Mouse (Mus musculus) CH12.LX (cell line): ENCODE data around the gene H2-Eb1. TPM values are rescaled to one million over a fixed set of nuclear protein-coding genes. Genes with fewer than 3 reads are reported as not detected.
A peak's percentile ranks its signal among the peaks of the same experiment; 100 is the strongest.

Experiments
- DNase-seq: peaks from one replicate; pipeline ENCODE4 v3.0.0-alpha.2; 2013; ENCODE audit errors: extremely low read depth
- H3K27ac ChIP-seq: 2 replicates; pipeline ENCODE4 v1.5.1; 2012; ENCODE audit warnings: low read depth, mild to moderate bottlenecking, control low read depth, moderate library complexity; ENCODE audit not compliant: insufficient read depth
- H3K27me3 ChIP-seq: replicated peaks from 2 replicates; pipeline ENCODE3; 2012; ENCODE audit warnings: inconsistent platforms
- H3K36me3 ChIP-seq, 2 experiments: replicated peaks in 1 of 2; 2 replicates each; pipeline versions ENCODE3 to v1.6.1; 2012; ENCODE audit warnings: inconsistent platforms in 1 of 2, low read length in 1 of 2, mild to moderate bottlenecking in 1 of 2, mixed read lengths in 1 of 2, moderate library complexity in 1 of 2; ENCODE audit not compliant: control insufficient read depth in 1 of 2, insufficient read depth in 1 of 2
- H3K4me1 ChIP-seq, 2 experiments: 2 replicates each; pipeline ENCODE4 v1.6.1; 2012; ENCODE audit warnings: inconsistent platforms in 1 of 2, moderate library complexity in 1 of 2; ENCODE audit not compliant: insufficient read depth in 2 of 2, control insufficient read depth in 1 of 2
- H3K4me2 ChIP-seq: 2 replicates; pipeline ENCODE4 v1.6.1; 2012; ENCODE audit warnings: low read depth, mild to moderate bottlenecking, control low read depth; ENCODE audit not compliant: poor library complexity, insufficient read depth, severe bottlenecking
- H3K4me3 ChIP-seq, 3 experiments: fragments of 150-350 bp in 1 of 3; sonication (generic) in 1 of 3; replicated peaks in 1 of 3; 2 replicates each; pipeline versions ENCODE3 to v1.5.1; 2011 to 2012; ENCODE audit warnings: low read depth in 2 of 3, low read length in 2 of 3, mild to moderate bottlenecking in 2 of 3, moderate library complexity in 2 of 3, control low read depth in 1 of 3, improper control_type of control experiment in 1 of 3, inconsistent platforms in 1 of 3, mixed read lengths in 1 of 3; ENCODE audit not compliant: poor library complexity in 1 of 3
- H3K79me2 ChIP-seq: replicated peaks from 2 replicates; pipeline ENCODE4 v1.6.1; 2012; ENCODE audit warnings: mild to moderate bottlenecking, moderate library complexity; ENCODE audit not compliant: control insufficient read depth, poor library complexity, insufficient read depth, severe bottlenecking; ENCODE audit errors: extremely low read depth
- H3K9ac ChIP-seq: 2 replicates; pipeline ENCODE4 v1.6.1; 2012; ENCODE audit warnings: low read depth, mild to moderate bottlenecking, control low read depth, moderate library complexity; ENCODE audit not compliant: insufficient read depth
- H3K9me3 ChIP-seq: replicated peaks from 2 replicates; pipeline ENCODE3; 2012; ENCODE audit warnings: low read length, inconsistent platforms, mixed read lengths
- BHLHE40 ChIP-seq: IDR thresholded peaks from 2 replicates; pipeline ENCODE4 v1.6.1; 2011; ENCODE audit warnings: mild to moderate bottlenecking, low read depth, low read length, improper control_type of control experiment
- CHD2 ChIP-seq: IDR thresholded peaks from 2 replicates; pipeline ENCODE4 v1.6.1; 2011; ENCODE audit warnings: low read length, improper control_type of control experiment
- CTCF ChIP-seq, 2 experiments: IDR thresholded peaks in 1 of 2; conservative IDR thresholded peaks in 1 of 2; 2 replicates each; pipeline ENCODE4 v1.5.1; 2011 to 2012; ENCODE audit warnings: low read depth in 2 of 2, low read length in 2 of 2, improper control_type of control experiment in 1 of 2, inconsistent platforms in 1 of 2, mild to moderate bottlenecking in 1 of 2, moderate library complexity in 1 of 2
- ELF1 ChIP-seq: IDR thresholded peaks from 2 replicates; pipeline ENCODE4 v1.6.1; 2014; ENCODE audit warnings: low read depth, mild to moderate bottlenecking, inconsistent platforms, low read length, improper control_type of control experiment
- EP300 ChIP-seq: IDR thresholded peaks from 2 replicates; pipeline ENCODE4 v1.6.1; 2011; ENCODE audit warnings: low read length, improper control_type of control experiment
- ETS1 ChIP-seq: conservative IDR thresholded peaks from 2 replicates; pipeline ENCODE4 v1.6.1; 2012; ENCODE audit warnings: low read depth, mild to moderate bottlenecking, inconsistent platforms, low read length, improper control_type of control experiment, moderate library complexity
- GABPA ChIP-seq: IDR thresholded peaks from 2 replicates; pipeline ENCODE4 v1.6.1; 2012; ENCODE audit warnings: low read depth, low read length, improper control_type of control experiment, inconsistent platforms; ENCODE audit not compliant: insufficient replicate concordance
- HCFC1 ChIP-seq: IDR thresholded peaks from 2 replicates; pipeline ENCODE4 v1.6.1; 2012; ENCODE audit warnings: low read depth, mild to moderate bottlenecking, inconsistent platforms, low read length, improper control_type of control experiment
- IRF4 ChIP-seq: IDR thresholded peaks from 2 replicates; pipeline ENCODE4 v1.6.1; 2014; ENCODE audit warnings: low read depth, mild to moderate bottlenecking, inconsistent platforms, low read length, improper control_type of control experiment
- KAT2A ChIP-seq: IDR thresholded peaks from 2 replicates; pipeline ENCODE4 v1.6.1; 2012; ENCODE audit warnings: low read length, improper control_type of control experiment, inconsistent platforms; ENCODE audit not compliant: insufficient replicate concordance
- MAX ChIP-seq: IDR thresholded peaks from 2 replicates; pipeline ENCODE4 v1.6.1; 2011; ENCODE audit warnings: low read length, improper control_type of control experiment
- MAZ ChIP-seq: IDR thresholded peaks from 2 replicates; pipeline ENCODE4 v1.6.1; 2012; ENCODE audit warnings: low read depth, mild to moderate bottlenecking, inconsistent platforms, low read length, improper control_type of control experiment, moderate library complexity
- MXI1 ChIP-seq: IDR thresholded peaks from 2 replicates; pipeline ENCODE4 v1.6.1; 2011; ENCODE audit warnings: mild to moderate bottlenecking, low read depth, low read length, improper control_type of control experiment
- MYC ChIP-seq: IDR thresholded peaks from 2 replicates; pipeline ENCODE4 v1.6.1; 2011; ENCODE audit warnings: low read depth, mild to moderate bottlenecking, improper control_type of control experiment, low read length
- NELFE ChIP-seq: IDR thresholded peaks from 2 replicates; pipeline ENCODE4 v1.6.1; 2011; ENCODE audit warnings: low read depth, low read length, improper control_type of control experiment
- PAX5 ChIP-seq: IDR thresholded peaks from 2 replicates; pipeline ENCODE4 v1.6.1; 2012; ENCODE audit warnings: low read length, inconsistent platforms, mixed read lengths
- POLR2A ChIP-seq: IDR thresholded peaks from 2 replicates; pipeline ENCODE4 v1.6.1; 2011; ENCODE audit warnings: low read depth, mild to moderate bottlenecking, improper control_type of control experiment, low read length
- SIN3A ChIP-seq: IDR thresholded peaks from 2 replicates; pipeline ENCODE4 v1.6.1; 2012; ENCODE audit warnings: low read length, improper control_type of control experiment, inconsistent platforms
- TCF12 ChIP-seq: IDR thresholded peaks from 2 replicates; pipeline ENCODE4 v1.6.1; 2014; ENCODE audit warnings: low read depth, mild to moderate bottlenecking, inconsistent platforms, low read length, improper control_type of control experiment
- UBTF ChIP-seq: IDR thresholded peaks from 2 replicates; pipeline ENCODE4 v1.6.1; 2012; ENCODE audit warnings: low read depth, mild to moderate bottlenecking, inconsistent platforms, low read length, improper control_type of control experiment, moderate library complexity
- USF1 ChIP-seq: IDR thresholded peaks from 2 replicates; pipeline ENCODE4 v1.6.1; 2014; ENCODE audit warnings: low read depth, mild to moderate bottlenecking, inconsistent platforms, low read length, improper control_type of control experiment
- ZC3H11A ChIP-seq: IDR thresholded peaks from 2 replicates; pipeline ENCODE4 v1.6.1; 2012; ENCODE audit warnings: low read depth, mild to moderate bottlenecking, inconsistent platforms, low read length, improper control_type of control experiment
- ZMIZ1 ChIP-seq: IDR thresholded peaks from 2 replicates; pipeline ENCODE4 v1.6.1; 2012; ENCODE audit warnings: low read depth, mild to moderate bottlenecking, inconsistent platforms, low read length, improper control_type of control experiment
- ZNF384 ChIP-seq: IDR thresholded peaks from 2 replicates; pipeline ENCODE4 v1.6.1; 2012; ENCODE audit warnings: low read depth, low read length, improper control_type of control experiment, inconsistent platforms
- dilution Hi-C: fragments of 300-500 bp; cut with MboI; formaldehyde crosslinking; loops from 2 replicates; pipeline ENCODE4 v1.14.3; 2020; ENCODE audit warnings: low sequenced_read_pairs; ENCODE audit not compliant: extremely low pct_unique_long_range_greater_than_20kb, extremely low pct_ligation_motif_present
- in situ Hi-C: fragments of 300-500 bp; cut with MboI; formaldehyde crosslinking; loops from 3 replicates; pipeline ENCODE4 v1.14.3; 2019; ENCODE audit warnings: low sequenced_read_pairs, low pct_ligation_motif_present, low pct_unique_long_range_greater_than_20kb, mixed read lengths
- polyA plus RNA-seq: library from polyadenylated mRNA; unstranded; fragments of >175 nt; gene quantifications from 2 replicates; pipeline ENCODE4 v1.2.1, GENCODE M21; 2012; ENCODE audit warnings: low read depth; ENCODE audit not compliant: insufficient read length
- total RNA-seq, 2 experiments: library from RNA; depleted of rRNA; stranded (reverse); fragments of 300-350 nt in 1 of 2; fragments of >200 nt in 1 of 2; gene quantifications; 2 replicates each; pipeline ENCODE4 v1.2.3; 2012 to 2014

Gene H2-Eb1
- total and polyA plus RNA-seq, 3 experiments, result 511 to 898 (median 629) TPM

DNA sequence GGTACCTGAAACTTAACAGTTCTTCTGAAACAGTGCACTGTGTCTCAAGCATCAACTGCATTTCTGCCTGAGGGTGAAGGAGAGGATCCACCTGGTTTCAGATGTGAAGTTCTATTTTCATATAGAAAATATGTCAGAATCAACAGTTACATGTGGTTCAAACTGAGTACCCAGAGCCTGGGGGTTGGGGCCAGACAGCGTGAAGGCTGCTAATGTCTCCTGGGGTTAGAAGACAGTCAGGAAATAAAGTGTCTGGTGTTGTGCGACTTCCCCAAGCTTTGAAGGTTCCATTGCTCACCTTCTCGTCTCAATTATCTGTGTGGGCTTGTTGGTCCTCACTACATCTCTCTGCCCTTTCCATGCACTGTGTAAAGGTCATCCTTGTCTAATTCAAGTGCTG lies 20.7 kb downstream of the H2-Eb1 start:
- dilution Hi-C loops, result no loop called here
- Histone ChIP-seq H3K79me2 (no peaks in the 10 kb centered on the region), H3K36me3 (peaks cover 0 to 2% of the 10 kb centered on the region in 2 experiments)
- TF ChIP-seq MXI1 (peak; percentile 13; the same call in 1 of the 2 replicates), BHLHE40 (0 out of 2 replicates have a peak, but pooled peaks have one; percentile 22), ZC3H11A (no peak), NELFE (no peak), ZNF384 (no peak), EP300 (peak; percentile 31; the same call in 1 of the 2 replicates), MYC (no peak)
- TF ChIP-seq, all 38 proteins: peak for 3
- no peaks in the 10 kb centered on the region for H3K9me3 ChIP-seq
- H3K4me2 ChIP-seq, result peak overlapping the region; percentile 73
- no peaks in the 10 kb centered on the region for H3K27me3 ChIP-seq
- peak overlapping the region; percentile 53 for H3K9ac ChIP-seq
- no peak for DNase-seq
- in situ Hi-C loops, result no loop called here
- peaks cover 12 to 51% of the 10 kb centered on the region in 2 experiments for H3K4me1 ChIP-seq
- H3K27ac ChIP-seq, result peak overlapping the region; percentile 36
- H3K4me3 ChIP-seq, result peak overlapping the region; percentile 7 to 62 (median 48)

DNA sequence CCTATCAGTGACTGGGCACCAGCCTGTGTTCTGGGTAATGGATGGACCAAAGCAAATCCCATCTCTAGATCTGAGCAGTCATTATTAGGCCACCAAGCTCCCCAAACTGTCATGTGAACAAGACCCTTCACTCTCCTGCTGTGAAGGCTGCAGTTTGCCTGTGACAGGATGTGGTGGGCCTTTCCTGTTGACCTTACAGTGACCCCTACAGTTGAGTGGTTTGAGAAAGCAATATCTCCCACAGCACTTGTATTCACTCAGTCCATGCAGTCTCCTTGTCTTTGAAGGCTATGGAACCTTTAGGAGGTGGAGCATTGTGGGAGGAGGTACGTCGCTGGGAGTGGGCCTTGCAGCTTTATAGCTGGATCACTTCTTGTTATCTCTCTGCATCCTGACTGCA lies 24.1 kb downstream of the H2-Eb1 start:
- no peak for TF ChIP-seq ZMIZ1
- 0 out of 2 replicates have a peak, but pooled peaks have one; percentile 26 for TF ChIP-seq MYC
- TF ChIP-seq USF1, result no peak
- peak in 1 of 2 experiments; percentile 7; a peak in 1 of 4 replicates for TF ChIP-seq CTCF (conservative IDR thresholded peaks at IDR 0.05 in 1 of 2, IDR thresholded peaks at IDR 0.05 in 1 of 2; ENCODE audit: low read depth in 2 of 2, low read length in 2 of 2)
- no peak for TF ChIP-seq KAT2A
- TF ChIP-seq TCF12, result peak; percentile 36; the same call in 1 of the 2 replicates
- TF ChIP-seq MAX, result peak; percentile 30; the same call in 1 of the 2 replicates
- TF ChIP-seq EP300, result peak; percentile 39; the same call in 1 of the 2 replicates
- TF ChIP-seq GABPA, result no peak
- no peak for TF ChIP-seq MAZ
- TF ChIP-seq ETS1, result peak; percentile 50; the same call in 1 of the 2 replicates
- TF ChIP-seq BHLHE40, result peak; percentile 67
- TF ChIP-seq IRF4, result no peak
- no peak for TF ChIP-seq UBTF
- peak; percentile 40; the same call in 1 of the 2 replicates for TF ChIP-seq CHD2
- peak; percentile 64 for TF ChIP-seq ZNF384
- TF ChIP-seq HCFC1, result no peak
- TF ChIP-seq PAX5, result no peak
- TF ChIP-seq SIN3A, result peak; percentile 43; the same call in 1 of the 2 replicates
- no peak for TF ChIP-seq ELF1
- no peak for TF ChIP-seq POLR2A
- dilution Hi-C loops, result no loop called here
- no peaks in the 10 kb centered on the region for H3K27me3 ChIP-seq
- H3K4me3 ChIP-seq, result no peak overlapping the region
- peak; percentile 70 for DNase-seq
- H3K4me2 ChIP-seq, result 0 out of 2 replicates have a peak overlapping the region, but pooled peaks have one; percentile 5
- H3K27ac ChIP-seq, result peak overlapping the region; percentile 47
- no peaks in the 10 kb centered on the region for H3K79me2 ChIP-seq
- H3K9me3 ChIP-seq, result peaks cover 9% of the 10 kb centered on the region
- H3K36me3 ChIP-seq, result peaks cover 4 to 34% of the 10 kb centered on the region in 2 experiments
- H3K4me1 ChIP-seq, result peaks cover 15 to 61% of the 10 kb centered on the region in 2 experiments
- in situ Hi-C loops, result no loop called here
- no peak overlapping the region; the same call in 1 of the 2 replicates for H3K9ac ChIP-seq
